Mouse (Mus musculus): ENCODE measurements around the gene E030018B13Rik. TPM values are rescaled to one million over a fixed set of nuclear protein-coding genes. Genes with fewer than 3 reads are reported as not detected.

The E030018B13Rik gene
- polyA plus RNA-seq, 1 experiment from 2014 or later, result 0.14 TPM

- Histone ChIP-seq H3K9ac (replicated peaks) (peak overlapping the region; percentile 65), H3K4me2 (ENCODE audit: low read depth, low read length) (peak overlapping the region; percentile 98), H3K36me3 (replicated peaks; ENCODE audit: insufficient read depth, low read length) (no peaks in the 10 kb centered on the region), H3K9me3 (ENCODE audit: low read length) (no peaks in the 10 kb centered on the region), H3K4me1 (ENCODE audit: insufficient read depth) (peaks cover 38% of the 10 kb centered on the region), H3K4me3 (ENCODE audit: low read depth, low read length) (peak overlapping the region; percentile 88), H3K27me3 (ENCODE audit: insufficient read depth, low read length) (no peaks in the 10 kb centered on the region), H3K27ac (ENCODE audit: low read depth) (peak overlapping the region; percentile 96)
- TF ChIP-seq CTCF (IDR thresholded peaks at IDR 0.05; ENCODE audit: low read depth), result peak; percentile 65
- no peak; the same call in 1 of the 2 replicates for TF ChIP-seq EP300 (IDR thresholded peaks at IDR 0.05; ENCODE audit: low read depth)
- ATAC-seq (peak; percentile 40), DNase-seq (peak; percentile 86)
- WGBS (ENCODE audit: insufficient replicate concordance), result under 1% methylated on average over 37 of the region's 39 CpGs
These were observed 22.8 kb downstream of the E030018B13Rik start for GRCm38 (mm10) chr7:63939397-63939951.

DNA sequence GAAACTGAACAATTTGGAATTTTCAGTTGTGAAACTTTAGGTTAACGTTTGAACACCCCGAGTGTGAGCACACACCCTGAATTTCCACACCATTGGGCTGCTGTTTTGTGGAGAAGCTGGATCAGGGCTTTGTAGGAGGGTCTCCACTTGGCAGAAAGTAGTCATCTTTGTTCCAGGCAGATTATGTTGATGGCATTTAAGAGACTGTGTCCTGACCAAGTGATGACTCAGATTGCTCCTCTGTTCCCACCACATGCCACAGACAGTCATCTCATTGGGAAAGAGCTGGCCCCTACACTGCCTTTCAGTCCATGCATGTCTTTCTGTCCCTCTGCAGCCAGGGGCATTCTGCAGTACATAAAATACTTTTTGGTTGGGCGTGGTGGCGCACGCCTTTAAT, 23.7 kb downstream of the E030018B13Rik start:
- Histone ChIP-seq H3K9me3 (ENCODE audit: low read length) (no peaks in the 10 kb centered on the region), H3K4me2 (ENCODE audit: low read depth, low read length) (peak overlapping the region; percentile 98), H3K27me3 (ENCODE audit: insufficient read depth, low read length) (no peaks in the 10 kb centered on the region), H3K27ac (ENCODE audit: low read depth) (peak overlapping the region; percentile 96), H3K9ac (replicated peaks) (no peak overlapping the region; the same call in 1 of the 2 replicates), H3K4me1 (ENCODE audit: insufficient read depth) (peaks cover 30% of the 10 kb centered on the region), H3K36me3 (replicated peaks; ENCODE audit: insufficient read depth, low read length) (no peaks in the 10 kb centered on the region), H3K4me3 (ENCODE audit: low read depth, low read length) (no peak overlapping the region)
- TF ChIP-seq EP300 (IDR thresholded peaks at IDR 0.05; ENCODE audit: low read depth) (no peak), CTCF (IDR thresholded peaks at IDR 0.05; ENCODE audit: low read depth) (no peak; the same call in 1 of the 2 replicates)
- 60% methylated on average over 5 of the region's 5 CpGs for WGBS (ENCODE audit: insufficient replicate concordance)
- ATAC-seq (no peak), DNase-seq (no peak)

DNA sequence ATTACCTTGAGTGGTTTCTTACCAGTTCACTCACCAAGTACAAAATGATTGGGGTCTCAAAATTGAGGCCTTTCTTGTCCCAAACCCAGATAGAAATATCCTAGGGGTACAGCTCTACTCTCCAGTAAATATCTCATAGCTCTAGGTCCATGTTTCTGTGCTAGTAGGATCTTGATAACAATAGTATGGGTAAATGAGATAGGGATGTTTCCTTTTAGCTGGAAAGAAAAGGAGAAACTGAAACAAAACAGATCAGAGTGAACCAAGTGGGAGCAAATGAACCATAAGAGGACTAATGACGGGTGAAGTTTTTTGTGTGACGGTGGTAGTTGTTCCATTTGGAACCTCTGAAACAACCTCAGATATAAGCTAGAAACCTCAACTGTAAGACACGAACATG, 24.4 kb downstream of the E030018B13Rik start:
- WGBS (ENCODE audit: insufficient replicate concordance), result 35% methylated on average over 3 of the region's 3 CpGs
- no peak for ATAC-seq
- Histone ChIP-seq H3K4me1 (ENCODE audit: insufficient read depth) (peaks cover 23% of the 10 kb centered on the region), H3K9me3 (ENCODE audit: low read length) (no peaks in the 10 kb centered on the region), H3K27me3 (ENCODE audit: insufficient read depth, low read length) (no peaks in the 10 kb centered on the region), H3K4me3 (ENCODE audit: low read depth, low read length) (no peak overlapping the region), H3K36me3 (replicated peaks; ENCODE audit: insufficient read depth, low read length) (no peaks in the 10 kb centered on the region), H3K9ac (replicated peaks) (no peak overlapping the region), H3K27ac (ENCODE audit: low read depth) (peak overlapping the region; percentile 96), H3K4me2 (ENCODE audit: low read depth, low read length) (peak overlapping the region; percentile 42)
- no peak for DNase-seq
- peak; percentile 51 for TF ChIP-seq EP300 (IDR thresholded peaks at IDR 0.05; ENCODE audit: low read depth)
- TF ChIP-seq CTCF (IDR thresholded peaks at IDR 0.05; ENCODE audit: low read depth), result no peak

DNA sequence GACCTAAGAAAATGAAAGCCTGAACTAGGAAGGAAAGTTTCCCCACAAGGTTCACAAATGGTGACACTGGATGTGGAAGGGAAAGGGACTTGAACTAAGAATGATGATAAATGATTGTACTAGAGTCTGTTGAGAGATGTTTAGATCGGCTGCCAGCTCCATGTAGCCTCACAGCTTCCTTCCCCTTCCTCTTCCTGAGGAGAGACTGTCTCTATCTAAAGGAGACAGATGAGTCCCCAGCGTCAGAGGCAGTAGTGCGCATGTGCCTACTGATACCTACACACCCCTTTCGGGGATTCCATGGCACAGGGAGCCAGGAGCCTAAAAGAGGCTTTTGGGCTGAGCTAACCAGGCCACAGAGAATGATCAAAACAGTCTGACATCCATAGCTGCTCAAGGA, 24.8 kb downstream of the E030018B13Rik start:
- DNase-seq, result peak; percentile 59
- H3K4me2 ChIP-seq (ENCODE audit: low read depth, low read length), result peak overlapping the region; percentile 42

DNA sequence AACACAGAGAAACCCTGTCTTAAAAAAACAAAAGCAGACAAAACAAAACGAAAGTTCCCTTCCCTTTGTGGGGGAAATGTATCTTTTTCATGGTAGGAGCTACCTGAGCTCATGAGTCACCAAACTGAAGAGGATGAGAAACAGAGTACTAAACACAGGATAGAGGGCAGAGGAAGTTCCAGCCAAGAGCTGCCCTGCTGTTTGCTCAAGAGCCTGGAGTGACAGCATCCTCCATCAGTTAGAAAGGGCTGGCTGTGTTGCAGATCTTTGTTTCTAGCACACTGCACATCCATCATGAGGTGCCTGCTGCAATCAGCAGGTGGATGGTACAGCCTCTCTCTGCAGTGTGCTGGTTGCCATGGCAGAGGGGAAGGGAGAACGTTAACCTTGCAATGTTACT, 27.3 kb downstream of the E030018B13Rik start:
- 57% methylated on average over 2 of the region's 2 CpGs for WGBS (ENCODE audit: insufficient replicate concordance)
- ATAC-seq (no peak), DNase-seq (no peak)
- no peaks in the 10 kb centered on the region for H3K36me3 ChIP-seq (replicated peaks; ENCODE audit: insufficient read depth, low read length)
- no peak for TF ChIP-seq EP300 (IDR thresholded peaks at IDR 0.05; ENCODE audit: low read depth)
- TF ChIP-seq CTCF (IDR thresholded peaks at IDR 0.05; ENCODE audit: low read depth), result no peak
- no peaks in the 10 kb centered on the region for H3K27me3 ChIP-seq (ENCODE audit: insufficient read depth, low read length)
- H3K9ac ChIP-seq (replicated peaks), result no peak overlapping the region
- H3K4me3 ChIP-seq (ENCODE audit: low read depth, low read length), result no peak overlapping the region
- no peak overlapping the region for H3K4me2 ChIP-seq (ENCODE audit: low read depth, low read length)
- H3K27ac ChIP-seq (ENCODE audit: low read depth), result no peak overlapping the region
- no peaks in the 10 kb centered on the region for H3K9me3 ChIP-seq (ENCODE audit: low read length)
- H3K4me1 ChIP-seq (ENCODE audit: insufficient read depth), result peaks cover 22% of the 10 kb centered on the region

More for the DNA sequence above, 24.8 kb downstream of the E030018B13Rik start:
- 25% methylated on average over 4 of the region's 4 CpGs for WGBS (ENCODE audit: insufficient replicate concordance)
- Histone ChIP-seq H3K4me1 (ENCODE audit: insufficient read depth) (peaks cover 22% of the 10 kb centered on the region), H3K4me3 (ENCODE audit: low read depth, low read length) (no peak overlapping the region), H3K27me3 (ENCODE audit: insufficient read depth, low read length) (no peaks in the 10 kb centered on the region), H3K9ac (replicated peaks) (no peak overlapping the region), H3K27ac (ENCODE audit: low read depth) (peak overlapping the region; percentile 96), H3K9me3 (ENCODE audit: low read length) (no peaks in the 10 kb centered on the region), H3K36me3 (replicated peaks; ENCODE audit: insufficient read depth, low read length) (no peaks in the 10 kb centered on the region)
- TF ChIP-seq EP300 (IDR thresholded peaks at IDR 0.05; ENCODE audit: low read depth) (peak; percentile 31; the same call in 1 of the 2 replicates), CTCF (IDR thresholded peaks at IDR 0.05; ENCODE audit: low read depth) (no peak)
- no peak for ATAC-seq

DNA sequence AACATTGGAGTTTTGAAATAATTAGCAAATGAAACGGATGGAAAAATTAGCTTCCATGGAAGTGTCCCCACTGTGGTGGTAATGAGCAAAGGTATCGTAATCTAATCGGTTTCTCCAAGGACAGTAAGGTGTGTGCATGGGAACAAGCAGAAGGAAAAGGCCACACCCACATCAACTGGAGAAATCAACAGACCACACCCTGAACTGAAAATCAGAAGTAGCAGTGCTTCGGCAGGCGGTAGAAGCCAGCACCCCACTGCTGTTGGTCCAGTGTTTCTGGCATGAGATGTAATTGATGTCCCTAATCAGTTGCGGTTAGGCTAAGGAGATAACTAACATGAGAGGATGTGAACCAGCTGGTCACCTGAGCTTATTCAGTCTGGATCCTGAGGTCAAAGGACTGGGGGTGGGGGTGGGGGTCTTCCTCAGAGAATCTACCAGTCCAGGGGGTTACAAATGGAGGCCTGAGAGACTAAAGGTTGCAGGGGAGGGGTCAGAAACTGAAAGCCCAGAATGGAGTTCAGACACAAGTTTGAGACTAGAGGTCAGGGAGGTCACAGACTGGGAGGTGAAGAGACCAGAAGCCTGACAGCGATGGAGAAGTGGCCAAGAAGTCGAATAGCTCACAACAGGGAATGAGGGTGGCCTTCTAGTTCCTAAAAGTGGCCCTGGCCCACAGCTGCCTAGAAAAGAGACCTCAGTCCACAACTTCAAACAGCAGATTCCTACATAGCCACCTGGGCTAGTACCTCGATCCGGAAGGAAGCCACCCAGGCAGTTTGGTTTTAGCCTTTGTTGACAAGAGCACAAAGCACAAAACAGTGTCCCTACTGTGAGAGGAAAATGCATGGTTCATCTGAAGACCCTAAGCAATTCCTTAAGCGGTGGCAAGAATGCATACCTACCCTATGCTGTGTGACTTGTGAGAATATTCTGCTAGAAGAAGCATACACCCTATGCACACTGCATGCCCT, 31.1 kb downstream of the E030018B13Rik start:
- Histone ChIP-seq H3K27me3 (ENCODE audit: insufficient read depth, low read length) (no peaks in the 10 kb centered on the region), H3K9ac (replicated peaks) (no peak overlapping the region), H3K4me1 (ENCODE audit: insufficient read depth) (peaks cover 11% of the 10 kb centered on the region), H3K4me3 (ENCODE audit: low read depth, low read length) (no peak overlapping the region), H3K36me3 (replicated peaks; ENCODE audit: insufficient read depth, low read length) (no peaks in the 10 kb centered on the region), H3K27ac (ENCODE audit: low read depth) (no peak overlapping the region), H3K4me2 (ENCODE audit: low read depth, low read length) (no peak overlapping the region), H3K9me3 (ENCODE audit: low read length) (no peaks in the 10 kb centered on the region)
- DNase-seq, result no peak
- no peak for ATAC-seq
- WGBS (ENCODE audit: insufficient replicate concordance), result 64% methylated on average over 11 of the region's 11 CpGs
- TF ChIP-seq EP300 (IDR thresholded peaks at IDR 0.05; ENCODE audit: low read depth), result no peak
- no peak for TF ChIP-seq CTCF (IDR thresholded peaks at IDR 0.05; ENCODE audit: low read depth)

Data from liver, postnatal 0 days (tissue).